Mouse (Mus musculus): ENCODE results near the gene B230104I21Rik.

B230104I21Rik gene

DNA sequence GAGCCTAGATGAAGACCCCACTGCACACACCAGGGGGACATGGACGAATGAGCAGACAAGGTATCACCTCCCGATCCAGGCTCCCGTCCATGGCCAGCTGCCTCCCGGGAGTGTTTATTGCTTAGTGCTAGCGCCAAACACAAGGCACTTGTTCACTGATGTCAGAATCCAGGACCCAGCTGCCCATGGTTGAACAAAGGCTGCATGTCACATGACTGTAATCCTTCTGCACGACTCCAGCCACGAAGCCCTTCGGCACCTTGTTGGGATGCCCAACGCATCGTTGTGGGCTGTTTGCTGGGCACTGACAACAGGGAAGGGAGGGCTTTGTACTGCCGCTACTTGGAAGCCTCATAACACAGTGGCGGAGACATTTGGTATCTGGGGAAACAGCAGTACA is at the start of gene B230104I21Rik:
Gene B230104I21Rik (plus strand): TSS at position 367 of the 400 bp plus-strand sequence.
- DNase-seq (ENCODE audit: low spot score) = no peak

DNA sequence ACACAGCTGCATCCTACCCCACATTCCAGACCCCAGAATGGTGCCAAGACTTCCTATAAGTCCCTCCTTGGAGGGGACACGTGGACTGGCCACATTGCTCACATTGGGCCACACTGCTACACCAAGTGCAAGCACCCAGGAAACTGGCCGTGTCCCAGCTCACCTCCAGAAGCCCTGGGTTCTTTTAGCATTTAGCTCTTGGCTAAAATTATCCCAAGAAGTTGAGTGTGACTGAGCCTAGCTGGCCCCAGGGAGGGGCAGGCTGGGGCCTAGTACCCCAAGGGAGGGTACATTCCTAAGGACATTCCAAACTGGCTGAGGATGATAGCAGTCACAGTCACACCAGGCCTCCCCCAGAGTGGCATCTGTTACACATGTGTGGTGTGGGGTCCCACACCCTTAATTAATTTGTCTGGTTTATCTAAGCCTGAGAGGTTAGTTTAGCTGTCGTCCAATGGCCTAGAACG is 42.2 kb upstream of the B230104I21Rik start:
- no peak for DNase-seq (ENCODE audit: low spot score)

DNA sequence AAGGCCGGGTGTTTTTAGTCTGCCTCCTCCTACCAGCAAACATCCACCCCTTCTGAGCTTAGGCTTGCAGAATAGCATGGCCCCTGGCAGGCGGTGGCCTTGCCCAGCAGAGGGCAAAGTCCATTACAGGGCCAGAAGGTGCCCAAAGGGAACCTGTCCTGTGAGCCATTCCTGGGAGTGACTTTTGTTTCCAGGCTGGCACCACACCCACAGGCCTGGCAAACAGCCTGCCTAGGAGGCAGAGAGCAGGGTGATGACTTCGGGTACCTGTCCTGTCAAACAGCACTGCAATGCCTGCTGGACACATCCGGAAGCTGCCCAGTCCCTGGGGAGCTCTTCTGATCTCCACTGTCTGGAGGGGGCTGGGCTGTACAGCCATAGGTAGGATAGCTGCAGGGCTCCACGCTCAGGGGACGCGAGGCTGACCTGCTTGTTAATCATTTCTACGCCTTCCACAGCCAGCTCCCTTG is 41.6 kb upstream of the B230104I21Rik start:
- no peak for DNase-seq (ENCODE audit: low spot score)

DNA sequence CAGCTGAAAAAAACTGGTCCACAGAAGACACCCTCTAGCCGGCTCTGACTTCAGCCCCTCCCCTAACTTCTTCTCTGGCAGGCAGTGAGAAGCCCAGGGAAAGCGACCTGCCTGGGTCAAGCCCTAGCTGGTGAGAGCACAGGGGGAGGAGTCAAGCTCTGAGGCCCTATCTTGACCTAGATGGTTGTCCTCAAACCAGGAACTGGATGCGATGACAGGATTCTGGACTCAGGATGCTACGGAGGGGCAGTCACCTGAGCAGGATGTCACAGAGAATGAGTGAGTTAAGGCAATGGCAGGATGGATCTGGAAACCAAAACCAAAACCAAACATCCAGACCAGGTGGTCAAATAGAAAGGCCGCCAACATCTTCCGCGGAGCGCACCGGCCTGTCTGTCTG is 38.2 kb upstream of the B230104I21Rik start:
- no peak for DNase-seq (ENCODE audit: low spot score)

DNA sequence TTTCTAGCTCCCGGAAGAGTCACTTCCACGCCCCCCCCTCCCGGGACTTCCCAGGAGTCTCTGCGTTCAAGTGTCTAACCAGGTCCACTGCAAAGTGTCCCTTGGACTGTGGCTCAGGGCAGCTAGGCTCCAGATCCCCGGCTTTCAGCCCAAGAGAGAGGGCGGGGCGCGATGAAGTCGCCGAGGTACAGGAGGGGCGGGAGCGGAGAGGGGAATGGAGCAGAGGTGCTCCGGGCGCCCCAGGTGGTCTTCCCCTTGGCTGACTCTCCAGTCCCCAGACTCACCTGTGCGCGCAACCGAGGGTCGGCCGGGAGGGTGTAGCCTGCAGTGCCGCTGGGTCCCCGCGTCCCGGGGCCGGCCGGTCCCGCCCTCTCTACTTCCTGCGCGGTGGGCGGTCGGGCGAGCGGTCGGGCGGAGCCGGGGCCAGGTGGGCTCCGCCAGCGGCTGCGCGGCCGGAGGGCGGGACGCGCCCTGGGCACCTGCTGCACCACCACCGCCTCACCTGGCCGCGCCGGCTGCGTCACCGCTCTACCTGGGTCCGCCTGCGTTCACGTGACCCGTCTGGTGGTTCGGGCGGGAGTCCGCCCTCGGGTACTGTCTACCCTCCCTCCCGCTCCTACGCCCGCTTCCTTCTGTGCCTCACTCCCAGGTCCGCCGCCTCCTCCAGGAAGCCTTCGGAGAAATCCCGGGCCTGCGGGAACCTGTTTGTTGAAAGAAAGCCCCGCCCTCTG is 36.2 kb upstream of the B230104I21Rik start:
- no peak for DNase-seq (ENCODE audit: low spot score)

DNA sequence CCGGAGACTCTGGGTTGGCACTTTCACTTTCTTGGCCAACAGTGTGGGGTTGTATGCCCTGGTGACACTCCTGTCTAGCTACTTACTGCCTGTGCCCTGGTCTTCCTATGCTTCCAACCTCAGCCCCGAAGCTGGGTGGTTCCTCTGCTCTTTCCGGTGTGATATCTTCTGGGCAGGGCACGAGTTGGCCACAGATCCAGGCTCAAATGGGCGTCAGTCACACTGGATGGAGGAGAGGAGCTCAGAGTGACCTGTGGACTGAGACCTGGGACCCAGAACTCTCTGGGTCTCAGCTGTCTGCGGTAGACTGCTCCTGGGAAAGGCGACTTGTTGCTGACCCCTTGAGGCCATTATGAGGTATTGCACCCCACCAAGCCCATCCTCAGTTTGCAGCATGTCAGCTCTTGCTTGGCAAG is 34.5 kb upstream of the B230104I21Rik start, which contains the start of gene Arhgef16:
Gene Arhgef16 (minus strand): TSS at position 211 of the 416 bp plus-strand sequence.
- no peak for DNase-seq (ENCODE audit: low spot score)

DNA sequence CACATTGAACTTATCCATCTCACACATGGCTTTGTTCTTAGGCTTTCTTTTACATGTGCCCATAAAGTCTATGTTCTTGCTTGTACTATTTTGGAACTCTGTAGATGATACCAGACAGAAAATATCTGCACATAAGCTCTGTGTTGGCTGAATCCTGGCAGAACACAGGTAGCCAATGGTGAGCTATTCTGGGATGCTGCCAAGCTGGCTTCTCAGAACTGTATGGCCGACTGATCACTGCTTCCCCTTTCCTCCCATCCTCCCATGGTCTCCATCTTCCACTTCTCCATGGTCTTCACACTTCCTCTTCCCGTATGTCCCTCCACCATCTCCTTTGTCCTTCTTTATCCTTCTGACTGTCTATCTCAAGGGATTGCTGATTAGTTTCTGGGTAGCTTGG is 26.8 kb upstream of the B230104I21Rik start:
- no peak for DNase-seq (ENCODE audit: low spot score)

DNA sequence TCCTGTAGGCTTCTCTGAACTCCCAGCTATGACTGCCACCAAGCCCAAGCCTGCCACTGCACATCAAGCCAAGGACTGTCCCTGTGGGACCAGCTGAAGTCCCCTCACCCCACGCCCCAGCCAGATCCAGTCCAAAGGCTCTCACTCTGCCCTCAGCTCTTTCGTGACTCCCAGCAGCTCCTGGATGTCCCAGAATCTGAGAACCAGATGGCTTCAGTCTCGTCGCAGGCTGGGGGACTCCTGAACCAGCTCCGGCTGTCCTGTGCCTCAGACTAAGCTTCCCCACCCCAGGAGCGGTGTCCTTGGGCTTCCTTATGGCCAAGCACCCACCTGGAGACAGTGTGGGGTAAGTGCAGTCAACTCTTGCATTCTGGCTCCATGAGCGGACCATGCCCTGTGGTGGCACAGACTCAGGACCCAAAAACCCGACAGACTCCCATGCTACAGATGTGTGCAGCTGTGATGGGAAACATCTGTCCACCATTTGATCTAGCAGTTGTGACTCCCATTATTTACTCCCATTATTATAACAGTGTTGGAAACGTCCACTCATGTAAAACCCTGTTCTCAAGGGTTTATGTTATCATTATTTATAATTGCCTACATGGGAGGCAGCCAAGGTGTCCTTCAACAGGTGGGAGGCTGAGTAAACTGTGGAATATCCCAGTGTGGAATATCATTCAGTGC is 25.2 kb upstream of the B230104I21Rik start:
- no peak for DNase-seq (ENCODE audit: low spot score)

DNA sequence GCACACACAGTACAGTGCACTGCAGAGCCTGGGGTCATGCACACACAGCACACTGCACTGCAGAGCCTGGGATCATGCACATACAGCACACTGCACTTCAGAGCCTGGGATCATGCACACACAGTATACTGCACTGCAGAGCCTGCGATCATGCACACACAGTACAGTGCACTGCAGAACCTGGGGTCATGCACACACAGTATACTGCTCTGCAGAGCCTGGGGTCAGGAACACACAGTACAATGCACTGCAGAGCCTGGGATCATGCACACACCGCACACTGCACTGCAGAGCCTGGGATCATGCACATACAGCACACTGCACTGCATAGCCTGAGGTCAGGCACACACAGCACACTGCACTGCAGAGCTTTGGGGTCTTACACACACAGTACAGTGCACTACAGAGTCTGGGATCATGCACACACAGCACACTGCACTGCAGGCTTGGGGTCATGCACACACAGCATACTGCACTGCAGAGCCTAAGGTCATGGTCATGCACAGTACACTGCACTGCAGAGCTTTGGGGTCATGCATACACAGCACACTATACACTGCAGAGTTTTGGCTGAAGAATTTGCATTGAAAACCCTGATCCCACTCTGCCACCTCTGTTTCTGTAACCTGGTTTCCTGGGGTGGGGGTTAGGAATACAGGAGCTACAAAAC is 23.6 kb upstream of the B230104I21Rik start:
- no peak for DNase-seq (ENCODE audit: low spot score)

DNA sequence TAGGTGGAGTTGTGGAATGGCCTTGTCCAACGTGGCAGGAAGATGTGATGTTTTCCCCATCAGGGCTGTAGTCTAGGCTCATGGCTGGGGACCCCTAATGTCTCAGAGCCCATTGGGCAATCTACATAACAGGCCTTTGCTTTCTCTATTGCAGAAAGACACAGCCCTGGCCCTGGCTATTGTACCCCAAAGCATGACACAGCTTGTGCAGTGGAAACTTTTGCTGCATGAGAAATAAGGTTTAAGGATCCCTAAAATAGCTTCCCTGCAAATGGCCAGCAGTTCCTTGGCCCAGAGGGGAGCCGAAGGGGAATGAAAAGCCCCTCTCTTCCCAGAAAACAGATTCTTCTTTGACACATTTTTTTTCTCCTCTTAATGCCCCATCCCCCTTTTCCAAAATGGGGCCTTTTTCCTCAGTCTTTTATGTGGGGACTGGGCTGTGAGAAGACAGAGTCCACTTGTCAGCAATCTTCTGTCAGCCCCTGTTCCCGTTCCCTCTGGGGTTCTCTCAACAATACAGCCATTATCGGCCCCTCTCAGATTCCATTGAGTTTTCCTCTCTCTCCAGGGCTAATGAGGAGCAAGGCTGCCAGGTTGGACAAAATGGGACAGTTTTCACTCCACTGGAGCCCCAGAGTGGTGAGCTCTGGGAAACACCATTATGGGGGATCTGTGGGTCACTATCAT is 22.8 kb upstream of the B230104I21Rik start:
- no peak for DNase-seq (ENCODE audit: low spot score)

DNA sequence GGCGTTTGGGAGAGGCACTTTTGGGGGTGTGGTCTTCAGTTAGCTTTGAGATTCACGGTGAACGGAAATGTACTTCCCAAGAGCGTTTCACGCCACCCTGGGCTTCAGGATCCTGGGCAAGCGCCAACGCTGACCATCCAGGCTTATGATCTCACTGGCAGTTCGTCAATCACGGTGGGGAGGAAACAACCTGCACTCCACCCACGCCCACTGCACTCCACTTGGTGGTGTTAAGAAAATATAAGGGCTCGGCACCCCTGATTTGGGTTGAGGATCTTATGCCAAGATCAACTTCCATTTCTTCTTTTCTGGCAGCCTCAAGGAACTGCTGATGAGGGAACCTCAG is 22.3 kb upstream of the B230104I21Rik start:
- no peak for DNase-seq (ENCODE audit: low spot score)

DNA sequence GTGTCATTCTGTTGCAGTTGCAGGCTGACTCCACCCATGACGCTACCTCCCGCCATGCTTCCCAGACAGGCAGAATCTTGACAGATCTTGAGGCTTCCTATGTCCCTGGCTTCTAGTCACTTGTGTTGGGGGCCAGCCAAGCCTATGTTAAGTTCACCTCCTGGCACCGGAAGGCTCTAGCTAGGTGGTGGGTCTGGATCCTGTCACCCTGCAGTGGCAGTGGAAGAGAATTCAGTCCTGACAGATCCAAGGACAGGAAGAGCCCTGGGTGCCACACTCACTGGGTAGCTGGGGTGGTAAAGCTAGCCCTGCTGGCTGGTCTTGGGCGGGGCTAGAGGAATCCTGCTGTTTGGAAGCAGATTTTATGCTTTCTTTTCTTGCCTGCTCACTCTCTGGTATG is 10.5 kb upstream of the B230104I21Rik start:
- DNase-seq (ENCODE audit: low spot score) = no peak

DNA sequence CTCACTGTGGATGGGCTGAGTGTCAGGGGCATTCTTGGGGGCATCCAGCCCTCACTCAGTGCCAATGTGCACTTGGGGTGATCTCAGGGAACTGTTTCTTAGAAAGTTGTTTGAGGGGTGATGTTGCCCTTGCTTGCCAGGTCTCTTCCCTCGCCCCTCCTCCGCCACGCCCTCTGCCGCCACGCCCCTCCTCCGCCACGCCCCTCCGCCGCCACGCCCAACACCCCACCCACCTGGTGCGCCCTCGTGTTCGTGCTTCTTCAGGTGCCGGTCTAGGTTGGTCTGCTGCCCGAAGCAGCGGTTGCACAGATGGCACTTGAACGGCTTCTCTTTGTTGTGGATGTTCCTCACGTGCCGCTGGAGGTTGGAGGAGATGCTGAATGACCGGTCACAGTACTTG is 7.5 kb upstream of the B230104I21Rik start:
- DNase-seq (ENCODE audit: low spot score) = no peak

DNA sequence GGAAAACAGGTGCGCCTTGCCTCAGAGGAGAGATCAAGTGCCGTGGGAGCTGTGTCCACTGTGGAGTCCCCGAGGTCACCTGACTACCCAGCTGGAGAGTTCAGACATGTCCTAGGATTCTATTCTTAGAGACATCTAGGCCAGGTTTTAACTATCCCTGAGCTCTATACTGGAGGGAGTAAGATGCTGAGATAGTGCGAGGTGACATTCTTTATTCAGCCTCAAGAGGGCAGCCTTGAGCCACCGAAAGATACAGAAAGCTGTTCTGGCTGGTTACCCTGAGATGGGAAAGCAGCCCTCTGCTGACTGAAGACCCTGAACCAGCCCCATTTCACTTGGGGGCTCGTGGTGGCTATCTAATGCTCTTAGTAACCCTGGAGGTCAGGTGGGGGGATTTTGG is 7.1 kb upstream of the B230104I21Rik start:
- no peak for DNase-seq (ENCODE audit: low spot score)

DNA sequence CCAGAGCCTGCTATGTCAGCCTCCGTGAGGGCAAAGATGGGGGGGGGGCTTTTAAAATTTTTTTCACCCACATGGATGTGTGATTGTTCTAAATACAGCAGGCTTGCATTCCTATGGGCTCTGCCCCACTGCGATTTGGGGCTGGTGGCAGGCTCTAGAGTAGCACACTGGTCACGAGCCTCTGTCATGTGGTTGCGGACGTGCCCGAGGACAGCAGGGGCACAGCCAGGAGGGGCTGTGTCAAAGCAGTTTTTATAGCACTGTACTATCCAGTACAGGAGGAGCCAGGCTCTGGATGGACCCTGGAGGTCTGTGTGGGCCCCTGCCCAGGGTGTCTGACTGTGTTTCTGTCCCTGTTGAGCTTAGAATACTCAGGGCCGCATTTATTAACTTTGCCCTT is 5.9 kb upstream of the B230104I21Rik start:
- DNase-seq (ENCODE audit: low spot score) = no peak

DNA sequence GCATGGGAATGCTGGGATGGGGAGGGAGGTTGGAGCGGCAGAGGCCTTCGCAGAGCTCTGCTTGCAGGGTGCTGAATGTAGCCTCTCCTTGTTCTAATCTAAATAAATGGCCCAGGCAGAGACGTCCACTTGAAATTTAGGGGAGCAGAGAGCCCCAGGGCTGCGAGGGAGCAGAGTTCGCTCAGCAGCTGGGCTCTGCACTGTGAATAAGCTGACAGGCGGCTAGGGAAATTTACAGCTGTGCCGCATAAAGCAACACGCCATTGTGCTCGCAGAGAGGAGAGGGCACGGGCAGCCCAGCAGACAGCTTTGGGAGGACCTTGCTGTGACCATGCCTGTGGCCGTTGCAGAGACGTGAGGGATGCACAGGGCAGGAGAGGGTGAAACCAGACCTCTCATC is 4.7 kb upstream of the B230104I21Rik start:
- DNase-seq (ENCODE audit: low spot score) = no peak

DNA sequence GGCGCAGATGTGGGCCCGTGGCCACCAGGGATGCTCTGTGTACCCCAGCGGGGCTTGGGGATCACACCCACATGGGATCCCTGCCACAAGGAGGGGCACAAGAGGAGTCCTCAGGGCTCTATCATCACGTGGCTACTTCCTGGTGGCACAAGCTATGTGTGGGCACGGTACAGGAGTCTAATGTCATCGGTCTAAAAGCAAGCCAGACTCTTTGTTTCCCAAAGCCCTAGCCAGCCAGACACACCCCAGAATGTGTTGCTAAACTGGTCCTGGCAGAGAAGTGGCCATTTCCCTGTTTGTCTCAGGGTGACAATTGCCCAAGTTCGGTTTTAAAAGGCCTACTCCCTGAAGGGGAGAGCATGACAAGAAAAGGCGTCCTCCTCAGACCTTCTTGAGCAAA is 2.6 kb upstream of the B230104I21Rik start:
- DNase-seq (ENCODE audit: low spot score) = no peak

DNA sequence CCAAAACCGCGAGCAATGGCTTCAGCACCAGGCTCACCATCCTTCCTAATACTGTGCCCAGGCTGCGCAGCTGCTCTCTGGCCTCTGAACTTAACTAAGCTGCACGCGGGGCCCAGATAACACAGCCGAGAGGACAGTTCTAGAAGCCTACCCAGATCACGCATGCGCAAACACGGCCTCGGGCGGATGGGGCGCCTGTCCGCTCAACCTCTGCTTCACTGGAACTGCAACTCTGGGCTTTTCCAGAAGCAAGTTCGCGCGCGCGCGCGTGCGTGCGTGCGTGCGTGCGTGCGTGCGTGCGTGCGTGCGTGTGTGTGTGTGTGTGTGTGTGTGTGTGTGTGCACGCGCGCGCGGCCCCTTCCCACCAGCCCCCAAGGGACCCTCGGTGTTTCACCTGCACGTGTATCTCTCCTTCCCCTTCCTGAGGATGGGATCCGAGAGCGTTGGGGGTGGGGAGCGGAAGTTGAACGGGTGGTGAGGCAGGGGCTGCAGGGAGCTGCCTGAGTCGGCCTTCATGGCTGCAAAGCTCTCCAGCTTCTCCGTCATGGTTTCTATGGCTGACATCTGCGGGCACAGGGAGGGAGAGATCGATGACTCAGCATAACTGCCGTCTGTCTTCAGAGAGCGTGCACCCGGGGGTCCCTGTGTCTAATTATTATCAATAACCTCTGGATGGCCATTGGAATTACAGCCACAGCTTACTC is 1.1 kb upstream of the B230104I21Rik start:
- no peak for DNase-seq (ENCODE audit: low spot score)

DNA sequence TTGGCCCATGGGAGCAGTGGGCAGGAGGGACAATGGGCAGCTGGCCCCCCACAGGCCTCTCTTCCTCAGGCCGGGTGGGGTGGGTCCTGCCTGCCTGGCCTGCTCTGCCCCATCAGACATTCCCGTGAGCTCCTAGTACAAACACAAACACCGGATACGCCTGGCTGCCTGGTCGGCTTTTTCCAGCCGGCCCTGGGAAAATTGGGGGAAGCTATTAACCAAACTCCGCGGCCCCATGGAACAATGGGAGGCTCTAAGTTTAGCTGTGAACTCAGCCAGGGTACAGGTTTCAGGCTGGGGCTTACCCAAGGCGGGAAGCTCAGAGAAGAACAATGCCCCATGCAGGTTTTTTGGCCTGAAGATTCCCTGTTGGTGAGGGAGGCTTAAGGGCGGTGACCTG is 723 bp downstream of the B230104I21Rik start:
- no peak for DNase-seq (ENCODE audit: low spot score)

DNA sequence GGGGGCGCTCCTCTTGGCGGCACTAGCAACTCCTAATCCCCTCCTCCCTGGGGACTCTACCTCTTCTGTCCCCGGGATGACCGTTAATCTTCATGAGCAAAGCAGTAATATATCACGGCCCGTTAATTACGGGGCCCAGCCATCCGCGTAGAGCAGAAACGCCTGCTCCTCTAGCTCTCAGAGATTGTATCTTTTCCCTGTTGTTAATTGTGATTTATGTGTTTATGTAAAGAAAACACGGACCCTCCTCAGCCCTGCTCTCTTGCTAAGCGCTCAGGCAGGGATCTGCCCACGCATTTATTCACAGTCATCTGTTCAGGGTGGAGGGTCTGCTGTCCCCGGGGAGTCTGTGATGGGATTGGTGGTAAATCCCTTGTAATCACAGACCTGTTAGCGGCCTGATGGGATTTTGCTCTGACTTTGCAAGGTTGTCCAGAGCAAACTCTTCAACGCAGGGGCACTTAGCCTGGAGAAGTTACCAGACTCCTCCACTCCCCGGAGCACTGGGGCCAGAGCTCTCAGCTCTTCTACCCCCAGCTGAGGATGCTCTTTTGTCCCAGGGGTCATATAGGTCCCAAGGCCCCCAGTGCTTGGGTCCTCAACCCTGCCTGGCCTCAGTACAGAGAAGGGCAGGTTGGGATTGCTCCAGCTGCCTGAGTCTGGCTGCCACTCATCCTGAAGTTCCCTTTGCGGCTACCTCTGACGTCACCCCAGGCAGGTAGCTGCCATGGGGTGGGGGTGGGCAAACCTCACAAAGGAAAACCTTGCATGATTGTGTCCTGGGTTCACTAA is 11.0 kb downstream of the B230104I21Rik start:
- DNase-seq (ENCODE audit: low spot score) = no peak
